Mouse (Mus musculus) MEL (cell line): ENCODE data around the gene Kcnq4. TPM values are rescaled to one million over a fixed set of nuclear protein-coding genes. Genes with fewer than 3 reads are reported as not detected.
A peak's percentile ranks its signal among the peaks of the same experiment; 100 is the strongest.

ENCODE experiments used
- DNase-seq: peaks from one replicate; pipeline ENCODE4 v3.0.0; 2011; ENCODE audit warnings: low read depth, low spot score
- H3K27ac ChIP-seq: 2 replicates; pipeline ENCODE4 v1.5.1; 2012; ENCODE audit warnings: low read depth, mild to moderate bottlenecking, control low read depth, low read length, moderate library complexity; ENCODE audit not compliant: control insufficient read depth
- H3K27me3 ChIP-seq, 2 experiments: fragments of 150-350 bp in 1 of 2; sonication (generic) in 1 of 2; 2 replicates each; pipeline ENCODE4 v1.6.1; 2012; ENCODE audit warnings: low read length in 2 of 2, mild to moderate bottlenecking in 2 of 2, improper control_type of control experiment in 1 of 2, moderate library complexity in 1 of 2; ENCODE audit not compliant: insufficient read depth in 2 of 2, control insufficient read depth in 1 of 2
- H3K36me3 ChIP-seq, 2 experiments: 2 replicates each; pipeline ENCODE4 v1.6.1; 2012 to 2014; ENCODE audit warnings: low read length in 2 of 2, improper control_type of control experiment in 1 of 2, inconsistent platforms in 1 of 2, mild to moderate bottlenecking in 1 of 2; ENCODE audit not compliant: insufficient read depth in 2 of 2, control insufficient read depth in 1 of 2
- H3K4me1 ChIP-seq, 2 experiments: fragments of 150-350 bp in 1 of 2; sonication (generic) in 1 of 2; 2 replicates each; pipeline ENCODE4 v1.6.1; 2012; ENCODE audit warnings: low read length in 2 of 2, improper control_type of control experiment in 1 of 2, mild to moderate bottlenecking in 1 of 2; ENCODE audit not compliant: insufficient read depth in 2 of 2, control insufficient read depth in 1 of 2
- H3K4me3 ChIP-seq, 2 experiments: fragments of 150-350 bp in 1 of 2; sonication (generic) in 1 of 2; 2 replicates each; pipeline ENCODE4 v1.5.1; 2012; ENCODE audit warnings: low read depth in 2 of 2, low read length in 2 of 2, mild to moderate bottlenecking in 2 of 2, moderate library complexity in 2 of 2, control low read depth in 1 of 2, improper control_type of control experiment in 1 of 2; ENCODE audit not compliant: control insufficient read depth in 1 of 2, insufficient read depth in 1 of 2
- H3K79me2 ChIP-seq: 2 replicates; pipeline ENCODE4 v1.6.1; 2012; ENCODE audit warnings: mild to moderate bottlenecking, low read length, moderate library complexity; ENCODE audit not compliant: control insufficient read depth, poor library complexity, insufficient read depth
- H3K9ac ChIP-seq: 2 replicates; pipeline ENCODE4 v1.6.1; 2012; ENCODE audit warnings: low read depth, mild to moderate bottlenecking, control low read depth, low read length, moderate library complexity; ENCODE audit not compliant: control insufficient read depth, poor library complexity, severe bottlenecking
- H3K9me3 ChIP-seq: fragments of 150-350 bp; sonication (generic); replicated peaks from 2 replicates; pipeline ENCODE4 v1.6.1; 2012; ENCODE audit warnings: mild to moderate bottlenecking, low read length, improper control_type of control experiment, moderate library complexity; ENCODE audit not compliant: insufficient read depth
- BHLHE40 ChIP-seq: IDR thresholded peaks from 2 replicates; pipeline ENCODE4 v1.6.1; 2012; ENCODE audit warnings: low read depth, mild to moderate bottlenecking, inconsistent platforms, low read length, improper control_type of control experiment, borderline replicate concordance
- CHD1 ChIP-seq: IDR thresholded peaks from 2 replicates; pipeline ENCODE4 v1.6.1; 2012; ENCODE audit warnings: low read depth, mild to moderate bottlenecking, inconsistent platforms, low read length, improper control_type of control experiment
- CHD2 ChIP-seq: IDR thresholded peaks from 2 replicates; pipeline ENCODE4 v1.6.1; 2011; ENCODE audit warnings: low read length, improper control_type of control experiment
- CTCF ChIP-seq, 3 experiments: IDR thresholded peaks in 2 of 3; conservative IDR thresholded peaks in 1 of 3; 2 replicates each; pipeline ENCODE4 v1.5.1; 2011 to 2012; ENCODE audit warnings: low read length in 3 of 3, low read depth in 2 of 3, mild to moderate bottlenecking in 2 of 3, improper control_type of control experiment in 1 of 3, inconsistent platforms in 1 of 3, mixed read lengths in 1 of 3, moderate library complexity in 1 of 3; ENCODE audit not compliant: control insufficient read depth in 1 of 3, insufficient read depth in 1 of 3, poor library complexity in 1 of 3, severe bottlenecking in 1 of 3
- JUND ChIP-seq: IDR thresholded peaks from 2 replicates; pipeline ENCODE4 v1.6.1; 2011; ENCODE audit warnings: low read depth, mild to moderate bottlenecking, improper control_type of control experiment, low read length
- KAT2A ChIP-seq: conservative IDR thresholded peaks from 2 replicates; pipeline ENCODE4 v1.6.1; 2012; ENCODE audit warnings: low read depth, low read length, improper control_type of control experiment, inconsistent platforms
- MAX ChIP-seq: IDR thresholded peaks from 2 replicates; pipeline ENCODE4 v1.6.1; 2011; ENCODE audit warnings: low read length, improper control_type of control experiment
- MEF2A ChIP-seq: IDR thresholded peaks from 2 replicates; pipeline ENCODE4 v1.6.1; 2014; ENCODE audit warnings: low read depth, mild to moderate bottlenecking, inconsistent platforms, low read length, improper control_type of control experiment; ENCODE audit not compliant: poor library complexity, insufficient replicate concordance, severe bottlenecking; ENCODE audit errors: extremely low read depth
- MYB ChIP-seq: IDR thresholded peaks from 2 replicates; pipeline ENCODE4 v1.6.1; 2011; ENCODE audit warnings: mild to moderate bottlenecking, low read depth, low read length, improper control_type of control experiment
- MYC ChIP-seq: IDR thresholded peaks from 2 replicates; pipeline ENCODE4 v1.6.1; 2011; ENCODE audit warnings: low read depth, mild to moderate bottlenecking, low read length, improper control_type of control experiment, moderate library complexity
- NRF1 ChIP-seq: IDR thresholded peaks from 2 replicates; pipeline ENCODE4 v1.6.1; 2014; ENCODE audit warnings: low read depth, mild to moderate bottlenecking, inconsistent platforms, low read length, improper control_type of control experiment, moderate library complexity; ENCODE audit not compliant: poor library complexity, insufficient read depth, severe bottlenecking
- POLR2AphosphoS2 ChIP-seq: IDR thresholded peaks from 2 replicates; pipeline ENCODE4 v1.6.1; 2011; ENCODE audit warnings: low read length, improper control_type of control experiment
- RAD21 ChIP-seq: IDR thresholded peaks from 2 replicates; pipeline ENCODE4 v1.6.1; 2011; ENCODE audit warnings: mild to moderate bottlenecking, low read depth, low read length, improper control_type of control experiment
- RCOR1 ChIP-seq: IDR thresholded peaks from 2 replicates; pipeline ENCODE4 v1.6.1; 2012; ENCODE audit warnings: low read depth, mild to moderate bottlenecking, inconsistent platforms, low read length, improper control_type of control experiment
- SMC3 ChIP-seq: IDR thresholded peaks from 2 replicates; pipeline ENCODE4 v1.6.1; 2011; ENCODE audit warnings: low read depth, low read length, improper control_type of control experiment
- TAL1 ChIP-seq: IDR thresholded peaks from 2 replicates; pipeline ENCODE4 v1.6.1; 2012; ENCODE audit warnings: mild to moderate bottlenecking, inconsistent platforms, low read length, moderate library complexity, mixed read lengths
- TBP ChIP-seq: IDR thresholded peaks from 2 replicates; pipeline ENCODE4 v1.8.0; 2011; ENCODE audit warnings: low read depth, low read length, improper control_type of control experiment
- USF1 ChIP-seq: IDR thresholded peaks from 2 replicates; pipeline ENCODE4 v1.6.1; 2014; ENCODE audit warnings: low read depth, mild to moderate bottlenecking, inconsistent platforms, low read length, improper control_type of control experiment, moderate library complexity
- USF2 ChIP-seq, 2 experiments: IDR thresholded peaks; 2 replicates each; pipeline ENCODE4 v1.6.1; 2011 to 2012; ENCODE audit warnings: improper control_type of control experiment in 2 of 2, low read length in 2 of 2, borderline replicate concordance in 1 of 2, inconsistent platforms in 1 of 2, low read depth in 1 of 2, mild to moderate bottlenecking in 1 of 2; ENCODE audit not compliant: insufficient read depth in 1 of 2
- ZC3H11A ChIP-seq: IDR thresholded peaks from 2 replicates; pipeline ENCODE4 v1.6.1; 2012; ENCODE audit warnings: low read depth, mild to moderate bottlenecking, inconsistent platforms, low read length, improper control_type of control experiment
- ZKSCAN1 ChIP-seq: IDR thresholded peaks from 2 replicates; pipeline ENCODE4 v1.6.1; 2012; ENCODE audit warnings: low read depth, mild to moderate bottlenecking, inconsistent platforms, low read length, improper control_type of control experiment, moderate library complexity
- ZNF384 ChIP-seq: IDR thresholded peaks from 2 replicates; pipeline ENCODE4 v1.6.1; 2012; ENCODE audit warnings: low read depth, mild to moderate bottlenecking, inconsistent platforms, low read length, improper control_type of control experiment
- polyA plus RNA-seq, 2 experiments: library from polyadenylated mRNA; stranded (reverse) in 1 of 2; unstranded in 1 of 2; fragments of >175 nt in 1 of 2; fragments of >200 nt in 1 of 2; gene quantifications; 2 replicates each; pipeline versions ENCODE4 v1.2.1 to v1.2.4; 2012; ENCODE audit warnings: low replicate concordance in 2 of 2, low read depth in 1 of 2; ENCODE audit not compliant: insufficient read length in 2 of 2, insufficient read depth in 1 of 2, missing spikeins in 1 of 2
- total RNA-seq: library from RNA; depleted of rRNA; stranded (reverse); fragments of 300-350 nt; gene quantifications from 2 replicates; pipeline ENCODE4 v1.2.3, GENCODE M21; 2012

Kcnq4 gene
- total and polyA plus RNA-seq, 3 experiments = 0.07 TPM; not detected in 2

DNA sequence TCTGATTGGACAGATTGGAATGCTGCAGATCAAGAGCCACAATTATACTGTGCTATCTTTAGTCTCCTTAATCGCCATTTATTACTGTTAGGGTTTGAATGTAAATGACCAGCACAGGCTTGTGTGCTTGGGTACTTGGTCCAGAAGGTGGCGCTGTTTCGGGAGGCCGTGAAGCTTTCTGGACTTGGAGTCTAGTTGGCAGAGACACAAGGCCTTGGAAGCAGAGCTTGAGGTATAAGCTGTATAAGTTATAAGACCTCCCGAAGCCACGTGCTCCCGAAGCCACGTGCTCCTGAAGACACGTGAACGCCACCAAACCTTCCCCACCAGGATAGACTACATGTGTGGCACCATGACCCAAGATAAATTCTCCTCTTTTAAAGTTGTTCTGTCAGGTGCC lies 55.7 kb downstream of the Kcnq4 start:
- no peak overlapping the region for H3K27ac ChIP-seq
- no peaks in the 10 kb centered on the region for H3K79me2 ChIP-seq
- H3K27me3 ChIP-seq = no peaks in the 10 kb centered on the region; a peak in 3 of 4 replicates
- no peaks in the 10 kb centered on the region for H3K4me1 ChIP-seq
- no peak overlapping the region for H3K4me3 ChIP-seq
- H3K9me3 ChIP-seq = no peaks in the 10 kb centered on the region
- DNase-seq = peak; percentile 75
- no peak overlapping the region for H3K9ac ChIP-seq
- H3K36me3 ChIP-seq = no peaks in the 10 kb centered on the region
- 0 out of 2 replicates have a peak, but pooled peaks have one; percentile 69 for TF ChIP-seq MYC
- TF ChIP-seq ZC3H11A = peak; percentile 54
- TF ChIP-seq MEF2A = no peak
- no peak for TF ChIP-seq KAT2A
- peak; percentile 82 for TF ChIP-seq MAX
- TF ChIP-seq TAL1 = no peak
- TF ChIP-seq ZNF384 = no peak
- TF ChIP-seq CTCF (IDR thresholded peaks at IDR 0.05 in 2 of 3, conservative IDR thresholded peaks at IDR 0.05 in 1 of 3; ENCODE audit: control insufficient read depth in 1 of 3, insufficient read depth in 1 of 3, low read depth in 2 of 3, low read length in 3 of 3, poor library complexity in 1 of 3, severe bottlenecking in 1 of 3) = peak; percentile 83 to 85 (median 85)
- no peak for TF ChIP-seq ZKSCAN1
- TF ChIP-seq RAD21 = peak; percentile 58
- TF ChIP-seq SMC3 = peak; percentile 90

DNA sequence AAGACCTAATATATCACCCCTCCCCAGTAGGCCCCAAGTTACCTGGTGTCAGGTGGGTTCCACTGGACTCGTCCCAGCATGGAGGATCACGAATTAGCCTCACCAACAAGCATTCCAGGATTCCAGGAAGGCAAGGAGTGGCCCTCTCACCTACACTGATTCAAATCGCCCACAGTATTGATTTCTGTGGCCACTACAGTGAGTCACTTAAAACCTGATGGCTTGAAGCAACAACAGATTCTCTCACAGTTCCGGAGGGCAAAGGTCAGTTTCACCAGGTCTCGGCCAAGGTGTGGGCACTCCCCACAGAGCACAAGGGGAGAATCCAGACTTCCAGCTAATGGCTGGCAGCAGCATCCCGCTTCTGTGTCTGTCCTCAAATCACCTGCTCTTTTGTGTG lies 59.1 kb downstream of the Kcnq4 start:
- no peak for DNase-seq
- Histone ChIP-seq H3K79me2 (no peaks in the 10 kb centered on the region), H3K9ac (no peak overlapping the region), H3K4me1 (no peaks in the 10 kb centered on the region), H3K36me3 (no peaks in the 10 kb centered on the region), H3K27me3 (no peaks in the 10 kb centered on the region), H3K27ac (no peak overlapping the region), H3K4me3 (no peak overlapping the region), H3K9me3 (no peaks in the 10 kb centered on the region)
- TF ChIP-seq MYB = no peak
- no peak for TF ChIP-seq ZC3H11A
- TF ChIP-seq CHD2 = no peak
- TF ChIP-seq USF1 = no peak
- TF ChIP-seq BHLHE40 = no peak
- TF ChIP-seq ZNF384 = no peak
- TF ChIP-seq JUND = no peak
- no peak for TF ChIP-seq NRF1
- TF ChIP-seq RCOR1 = no peak
- TF ChIP-seq USF2 (IDR thresholded peaks at IDR 0.05; ENCODE audit: borderline replicate concordance in 1 of 2, insufficient read depth in 1 of 2, low read depth in 1 of 2, low read length in 2 of 2) = no peak
- TF ChIP-seq TBP = no peak
- TF ChIP-seq CHD1 = no peak
- TF ChIP-seq POLR2AphosphoS2 = no peak
